ENCODE assay signal across 5 mouse cellular contexts in genomic region chr17:7969782-7970181, GRCm38 (mm10). TPM values are rescaled to one million over a fixed set of nuclear protein-coding genes. Genes with fewer than 3 reads are reported as not detected.
A peak's percentile ranks its signal among the peaks of the same experiment; 100 is the strongest.
DNase-seq lines count a peak whose midpoint lies in the region; ATAC-seq and TF ChIP-seq lines count a peak whose summit lies in the region.
"Not testable (repeated sequence)": the region's sequence is repeated elsewhere in the genome, so short reads cannot be mapped to it uniquely, and the experiment has no call there.

No protein-coding gene starts in this region.

- not testable (repeated sequence) for H3K4me1 ChIP-seq in heart, embryonic 15.5 days (replicated peaks); heart, postnatal 0 days (ENCODE audit: control insufficient read depth, insufficient read depth); intestine, embryonic 16.5 days (ENCODE audit: control insufficient read depth, insufficient read depth, low read length); kidney, postnatal 0 days (replicated peaks; ENCODE audit: insufficient read depth, low read length)

- not testable (repeated sequence) for H3K36me3 ChIP-seq in heart, embryonic 15.5 days; heart, postnatal 0 days (replicated peaks; ENCODE audit: control insufficient read depth, insufficient read depth, low read length); intestine, embryonic 16.5 days (ENCODE audit: control insufficient read depth, insufficient read depth, low read length); kidney, postnatal 0 days (ENCODE audit: insufficient read depth, low read length)

- H3K27me3 ChIP-seq in Patski; heart, embryonic 15.5 days; heart, postnatal 0 days (ENCODE audit: control insufficient read depth, insufficient read depth, low read length); intestine, embryonic 16.5 days (replicated peaks; ENCODE audit: control insufficient read depth, insufficient read depth, low read length); kidney, postnatal 0 days (ENCODE audit: insufficient read depth, low read length): not testable (repeated sequence)

- H3K4me2 ChIP-seq in heart, embryonic 15.5 days; heart, postnatal 0 days (ENCODE audit: low read depth, low read length); intestine, embryonic 16.5 days (ENCODE audit: low read depth, low read length); kidney, postnatal 0 days (ENCODE audit: low read length): not testable (repeated sequence)

- CTCF ChIA-PET in Patski (lab: Charles Lee) = not testable (repeated sequence)

- peak; percentile 32 for ATAC-seq in Patski
- peak; percentile 50; the same call in 1 of the 2 replicates for ATAC-seq in heart, embryonic 15.5 days (replicated peaks; ENCODE audit: insufficient number of reproducible peaks, insufficient read depth, low FRiP score, low read depth)
- ATAC-seq in heart, postnatal 0 days (ENCODE audit: insufficient read depth, low read depth) = peak; percentile 92
- peak; percentile 74 for ATAC-seq in intestine, embryonic 16.5 days
- ATAC-seq in kidney, postnatal 0 days (replicated peaks; ENCODE audit: low FRiP score, low read depth) = peak; percentile 63; the same call in 1 of the 2 replicates

- DNase-seq in Patski (ENCODE audit: low read depth, low spot score); heart, postnatal 0 days (ENCODE audit: low spot score); kidney, postnatal 0 days (ENCODE audit: low spot score): not testable (repeated sequence)

- POLR2A ChIA-PET in Patski (lab: Charles Lee) = not testable (repeated sequence)

- not testable (repeated sequence) for H3K9me3 ChIP-seq in heart, embryonic 15.5 days (replicated peaks); heart, postnatal 0 days (replicated peaks; ENCODE audit: control insufficient read depth, low read length); intestine, embryonic 16.5 days (ENCODE audit: control insufficient read depth, low read length); kidney, postnatal 0 days (replicated peaks; ENCODE audit: low read length)

- TF ChIP-seq EP300 in heart, postnatal 0 days (IDR thresholded peaks at IDR 0.05; ENCODE audit: low read depth) = not testable (repeated sequence)

- not testable (repeated sequence) for H3K9ac ChIP-seq in heart, embryonic 15.5 days; heart, postnatal 0 days (replicated peaks; ENCODE audit: low read depth, low read length); intestine, embryonic 16.5 days (ENCODE audit: low read depth, low read length); kidney, postnatal 0 days (ENCODE audit: low read depth, low read length)

- TF ChIP-seq CTCF in Patski (IDR thresholded peaks at IDR 0.05); heart, postnatal 0 days (IDR thresholded peaks at IDR 0.05; ENCODE audit: low read depth); kidney, postnatal 0 days (IDR thresholded peaks at IDR 0.05; ENCODE audit: low read depth): not testable (repeated sequence)

- not testable (repeated sequence) for H3K4me3 ChIP-seq in heart, embryonic 15.5 days; heart, postnatal 0 days (ENCODE audit: low read depth, low read length); intestine, embryonic 16.5 days (ENCODE audit: low read length); kidney, postnatal 0 days (replicated peaks; ENCODE audit: low read depth, low read length)

- 16% methylated on average over 2 of the region's 6 CpGs for WGBS in heart, embryonic 15.5 days
- WGBS in heart, postnatal 0 days = 29% methylated on average over 2 of the region's 6 CpGs
- WGBS in intestine, embryonic 16.5 days = 22% methylated on average over 1 of the region's 6 CpGs
- 8% methylated on average over 1 of the region's 6 CpGs for WGBS in kidney, postnatal 0 days

- in situ Hi-C loops in Patski (cut with MboI; ENCODE audit: low pct_unique_long_range_greater_than_20kb) = not testable (repeated sequence)

- not testable (repeated sequence) for H3K27ac ChIP-seq in heart, embryonic 15.5 days; heart, postnatal 0 days (ENCODE audit: low read depth); intestine, embryonic 16.5 days (ENCODE audit: low read length); kidney, postnatal 0 days

RNA-seq across cellular contexts. Expression of gene Rsph3a, which starts 24.4 kb away (rescaled TPM):
- polyA plus RNA-seq in Patski (2021) = 15.9 TPM
- polyA plus RNA-seq in heart, embryonic 15.5 days (2015; fragmentation: Nextera tagmentation; extraction: Ambion mirVana) = 59.0 and 59.8 TPM in 2 replicates
- 42.6 and 57.2 TPM in 2 replicates for total RNA-seq in heart, postnatal 0 days (2014; rRNA removed; ENCODE audit: low replicate concordance)
- 76.5 and 82.9 TPM in 2 replicates for polyA plus RNA-seq in heart, postnatal 0 days (2015; fragmentation: Nextera tagmentation; extraction: Ambion mirVana)
- 46.4 and 50.7 TPM in 2 replicates for polyA plus RNA-seq in intestine, embryonic 16.5 days (2015; fragmentation: Nextera tagmentation; extraction: Ambion mirVana)
- polyA plus RNA-seq in kidney, postnatal 0 days (2015; fragmentation: Nextera tagmentation; extraction: Ambion mirVana) = 60.5 and 73.0 TPM in 2 replicates

RNA-seq across cellular contexts. Expression of gene Tagap, which starts 44.0 kb away (rescaled TPM):
- polyA plus RNA-seq in Patski (2021) = 3.5 TPM
- polyA plus RNA-seq in heart, embryonic 15.5 days (2015; fragmentation: Nextera tagmentation; extraction: Ambion mirVana) = 0.50 and 0.86 TPM in 2 replicates
- total RNA-seq in heart, postnatal 0 days (2014; rRNA removed; ENCODE audit: low replicate concordance) = 1.4 and 3.3 TPM in 2 replicates
- 0.15 and 0.26 TPM in 2 replicates for polyA plus RNA-seq in heart, postnatal 0 days (2015; fragmentation: Nextera tagmentation; extraction: Ambion mirVana)
- polyA plus RNA-seq in intestine, embryonic 16.5 days (2015; fragmentation: Nextera tagmentation; extraction: Ambion mirVana) = 1.6 and 1.7 TPM in 2 replicates
- polyA plus RNA-seq in kidney, postnatal 0 days (2015; fragmentation: Nextera tagmentation; extraction: Ambion mirVana) = 0.68 and 0.74 TPM in 2 replicates

Comparison
In these comparisons a context has a peak if more than half of its experiments do, and no peak if none do; other contexts are left out.
1. ATAC-seq: peak in every context shown above with its lines; median percentile 92 in heart, postnatal 0 days; 74 in intestine, embryonic 16.5 days; 63 in kidney, postnatal 0 days; 50 in heart, embryonic 15.5 days; 32 in Patski.